Mouse (Mus musculus) liver, embryonic 13.5 days (tissue): ENCODE measurements around the gene Nudt14. TPM values are rescaled to one million over a fixed set of nuclear protein-coding genes. Genes with fewer than 3 reads are reported as not detected.

ENCODE experiments used
- ATAC-seq: fragments of 200-750 bp; cut with Nextera tagmentation; 2 replicates; pipeline ENCODE4 v1.8.0; 2017; ENCODE audit warnings: low read depth, mild to moderate bottlenecking, moderate number of reproducible peaks, moderate library complexity
- DNase-seq: peaks from one replicate; pipeline ENCODE4 v3.0.0; 2022
- H3K27ac ChIP-seq: fragments of 300-500 bp; sonication (generic); 2 replicates; pipeline ENCODE4 v1.5.1; 2015; ENCODE audit warnings: moderate library complexity, mild to moderate bottlenecking, inconsistent platforms
- H3K27me3 ChIP-seq: fragments of 300-500 bp; sonication (generic); 2 replicates; pipeline ENCODE4 v1.6.1; 2015; ENCODE audit warnings: mild to moderate bottlenecking, inconsistent platforms
- H3K36me3 ChIP-seq: fragments of 300-500 bp; sonication (generic); 2 replicates; pipeline ENCODE4 v1.6.1; 2015; ENCODE audit warnings: mild to moderate bottlenecking, inconsistent platforms
- H3K4me1 ChIP-seq: fragments of 300-500 bp; sonication (generic); replicated peaks from 2 replicates; pipeline ENCODE4 v1.6.1; 2015; ENCODE audit warnings: inconsistent platforms
- H3K4me2 ChIP-seq: fragments of 300-500 bp; sonication (generic); 2 replicates; pipeline ENCODE4 v1.6.1; 2015; ENCODE audit warnings: inconsistent platforms, mild to moderate bottlenecking, moderate library complexity
- H3K4me3 ChIP-seq: fragments of 300-500 bp; sonication (generic); replicated peaks from 2 replicates; pipeline ENCODE4 v1.5.1; 2015; ENCODE audit warnings: mild to moderate bottlenecking, inconsistent platforms
- H3K9ac ChIP-seq: fragments of 300-500 bp; sonication (generic); 2 replicates; pipeline ENCODE4 v1.6.1; 2015; ENCODE audit warnings: mild to moderate bottlenecking, inconsistent platforms
- H3K9me3 ChIP-seq: fragments of 300-500 bp; sonication (generic); replicated peaks from 2 replicates; pipeline ENCODE4 v1.6.1; 2016; ENCODE audit warnings: inconsistent platforms
- WGBS: fragments of 180-500 bp; shearing (Covaris S2); methylation state at CpG from one replicate; pipeline ENCODE4 v1.1.7; 2015; ENCODE audit not compliant: insufficient replicate concordance; 5-methylcytosine and 5-hydroxymethylcytosine counted together
- polyA plus RNA-seq: library from polyadenylated mRNA; unstranded; fragments of >200 nt; fragmentation: Nextera tagmentation; extraction: Ambion mirVana; gene quantifications from 2 replicates; pipeline ENCODE4 v1.2.1, GENCODE M21; 2015

The Nudt14 gene
- 14.7 and 15.2 TPM in 2 replicates for polyA plus RNA-seq

GRCm38 (mm10) chr12:112941776-112942713 is at the start of gene Nudt14:
Nudt14 (minus strand) TSS chr12:112942124.
- no peaks in the 10 kb centered on the region for H3K36me3 ChIP-seq
- peaks cover 28% of the 10 kb centered on the region for H3K4me1 ChIP-seq
- H3K27ac ChIP-seq = peak within 1 kb of the TSS; percentile 55; the same call in 1 of the 2 replicates
- peak within 1 kb of the TSS; percentile 77 for H3K4me2 ChIP-seq
- 2% methylated on average over 58 of the region's 58 CpGs for WGBS
- no peaks in the 10 kb centered on the region for H3K9me3 ChIP-seq
- DNase-seq = peak; percentile 67
- peak within 1 kb of the TSS; percentile 76 for H3K9ac ChIP-seq
- ATAC-seq = peak; percentile 87
- H3K27me3 ChIP-seq = peaks cover 20% of the 10 kb centered on the region
- peak within 1 kb of the TSS; percentile 80 for H3K4me3 ChIP-seq

DNA sequence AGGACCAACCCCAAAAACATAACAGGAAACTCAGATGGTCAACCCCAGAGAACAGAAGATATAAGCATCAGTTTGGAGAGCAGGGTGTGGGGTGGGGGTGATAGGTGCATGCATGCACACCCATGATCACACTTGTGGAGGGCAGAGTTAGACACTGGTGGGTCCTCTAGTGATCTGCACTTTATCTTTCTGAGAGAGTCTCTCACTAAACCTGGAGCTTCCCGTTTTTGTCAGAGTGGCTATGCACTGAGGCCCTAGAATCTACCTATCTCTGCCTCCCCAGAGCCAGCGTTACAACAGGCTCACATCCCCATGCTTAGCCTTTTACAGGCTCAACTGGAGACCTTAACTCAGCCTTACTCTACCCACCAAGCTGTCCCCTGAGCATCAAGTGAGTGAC is 49.5 kb upstream of the Nudt14 start:
- Histone ChIP-seq H3K9ac (no peak overlapping the region), H3K27me3 (no peaks in the 10 kb centered on the region), H3K27ac (peak overlapping the region; percentile 36), H3K4me2 (no peak overlapping the region), H3K36me3 (peaks cover 62% of the 10 kb centered on the region), H3K4me3 (no peak overlapping the region), H3K4me1 (peaks cover 34% of the 10 kb centered on the region), H3K9me3 (no peaks in the 10 kb centered on the region)
- ATAC-seq (0 out of 2 replicates have a peak, but pooled peaks have one; percentile 22), DNase-seq (no peak)
- WGBS = 17% methylated on average over 2 of the region's 2 CpGs

DNA sequence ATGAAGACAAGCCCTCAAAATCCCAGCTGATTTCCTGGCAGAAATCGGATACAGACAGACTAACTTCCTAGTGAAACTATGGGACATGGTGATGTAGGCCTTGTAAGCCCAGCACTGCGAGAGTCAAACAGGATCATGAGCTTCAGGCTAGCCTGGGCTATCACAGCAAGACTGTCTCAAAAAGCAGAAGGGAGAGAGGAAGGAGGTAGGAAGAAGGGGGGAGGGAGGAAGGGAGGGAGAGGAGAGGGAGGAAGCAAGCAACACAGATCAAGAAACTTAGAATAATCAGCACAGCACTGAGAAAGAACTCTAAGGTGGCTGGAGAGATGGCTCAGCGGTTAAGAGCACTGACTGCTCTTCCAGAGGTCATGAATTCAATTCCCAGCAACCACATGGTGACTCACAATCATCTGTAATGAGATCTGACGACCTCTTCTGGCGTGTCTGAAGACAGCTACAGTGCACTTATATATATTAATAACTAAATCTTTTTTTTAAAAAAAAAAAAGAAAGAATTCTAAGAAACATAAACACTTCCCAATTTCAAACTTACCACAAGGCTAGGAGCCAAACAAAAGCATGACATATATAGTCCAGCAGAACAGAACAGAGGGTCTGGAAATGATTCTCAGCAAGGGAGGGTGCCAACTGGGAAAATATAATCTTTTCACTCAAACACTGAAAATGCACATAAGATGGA is 48.9 kb upstream of the Nudt14 start:
- 58% methylated on average over 5 of the region's 5 CpGs for WGBS
- Histone ChIP-seq H3K27ac (no peak overlapping the region; the same call in 1 of the 2 replicates), H3K27me3 (no peaks in the 10 kb centered on the region), H3K4me3 (no peak overlapping the region), H3K9me3 (no peaks in the 10 kb centered on the region), H3K9ac (no peak overlapping the region), H3K4me1 (peaks cover 34% of the 10 kb centered on the region), H3K36me3 (peaks cover 62% of the 10 kb centered on the region), H3K4me2 (no peak overlapping the region)
- DNase-seq (no peak), ATAC-seq (no peak)

DNA sequence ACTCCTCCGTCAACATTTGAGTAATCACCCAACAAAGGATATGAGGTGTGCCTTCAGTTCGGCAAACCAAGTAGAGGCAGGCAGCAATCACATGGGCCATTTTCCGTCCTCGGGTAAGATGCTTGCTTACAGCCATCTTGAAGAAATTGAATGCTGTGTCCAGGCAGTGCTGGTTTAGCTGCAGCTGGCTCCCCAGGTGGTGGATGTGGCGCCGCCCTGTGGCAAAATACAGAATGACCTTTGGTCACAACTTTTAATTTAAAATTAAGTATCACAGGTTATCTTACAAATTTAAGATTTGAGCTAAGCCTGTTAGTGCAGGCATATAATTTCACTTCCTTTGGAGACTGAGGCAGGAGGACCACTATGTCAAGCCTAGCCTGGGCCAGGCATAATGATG is 46.0 kb upstream of the Nudt14 start:
- DNase-seq = no peak
- Histone ChIP-seq H3K27ac (no peak overlapping the region), H3K4me3 (no peak overlapping the region), H3K4me2 (no peak overlapping the region), H3K9ac (no peak overlapping the region), H3K36me3 (peaks cover 73% of the 10 kb centered on the region), H3K4me1 (peaks cover 18% of the 10 kb centered on the region), H3K27me3 (no peaks in the 10 kb centered on the region), H3K9me3 (no peaks in the 10 kb centered on the region)
- no peak for ATAC-seq
- 66% methylated on average over 6 of the region's 6 CpGs for WGBS

- Histone ChIP-seq H3K4me2 (no peak overlapping the region), H3K27ac (no peak overlapping the region), H3K9ac (no peak overlapping the region), H3K4me1 (0 out of 2 replicates have a peak, but pooled peaks cover 5% of the 10 kb centered on the region), H3K9me3 (no peaks in the 10 kb centered on the region), H3K36me3 (peaks cover 80% of the 10 kb centered on the region), H3K27me3 (no peaks in the 10 kb centered on the region), H3K4me3 (no peak overlapping the region)
- ATAC-seq (no peak), DNase-seq (no peak)
- 84% methylated on average over 6 of the region's 6 CpGs for WGBS
Measured at GRCm38 (mm10) chr12:112985346-112985745, 43.4 kb upstream of the Nudt14 start.

- ATAC-seq = no peak; the same call in 1 of the 2 replicates
- Histone ChIP-seq H3K4me3 (no peak overlapping the region), H3K9ac (no peak overlapping the region), H3K27ac (no peak overlapping the region), H3K9me3 (no peaks in the 10 kb centered on the region), H3K27me3 (no peaks in the 10 kb centered on the region), H3K4me2 (no peak overlapping the region), H3K4me1 (peaks cover 9% of the 10 kb centered on the region), H3K36me3 (peaks cover 93% of the 10 kb centered on the region)
- DNase-seq = no peak
- WGBS = 80% methylated on average over 2 of the region's 2 CpGs
Measured at GRCm38 (mm10) chr12:112982031-112982430, 40.1 kb upstream of the Nudt14 start.

DNA sequence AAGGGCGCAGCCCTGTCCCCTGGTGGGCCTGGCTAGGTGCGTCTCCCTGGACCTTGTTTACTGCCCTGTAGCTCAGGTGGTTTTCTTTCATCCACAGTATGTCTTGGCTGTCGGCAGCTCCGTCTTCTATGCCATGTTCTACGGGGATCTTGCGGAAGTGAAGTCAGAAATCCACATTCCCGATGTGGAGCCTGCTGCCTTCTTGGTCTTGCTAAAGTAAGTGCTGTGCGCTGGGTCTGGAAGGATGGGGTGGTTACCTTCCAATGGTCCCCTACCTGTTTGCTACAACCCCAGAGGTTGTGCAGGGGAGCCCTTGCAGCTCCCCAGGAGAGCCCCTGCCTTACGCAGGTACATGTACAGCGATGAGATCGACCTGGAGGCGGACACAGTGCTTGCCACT is 35.2 kb upstream of the Nudt14 start:
- Histone ChIP-seq H3K27ac (peak overlapping the region; percentile 78), H3K4me2 (peak overlapping the region; percentile 79), H3K27me3 (no peaks in the 10 kb centered on the region), H3K4me1 (peaks cover 25% of the 10 kb centered on the region), H3K9ac (peak overlapping the region; percentile 82), H3K36me3 (peaks cover 76% of the 10 kb centered on the region), H3K9me3 (no peaks in the 10 kb centered on the region), H3K4me3 (peak overlapping the region; percentile 75)
- DNase-seq (no peak), ATAC-seq (0 out of 2 replicates have a peak, but pooled peaks have one; percentile 1)
- 57% methylated on average over 12 of the region's 12 CpGs for WGBS

- Histone ChIP-seq H3K9me3 (no peaks in the 10 kb centered on the region), H3K4me2 (peak within 1 kb of the TSS; percentile 79), H3K27ac (peak within 1 kb of the TSS; percentile 78), H3K4me1 (peaks cover 25% of the 10 kb centered on the region), H3K36me3 (peaks cover 76% of the 10 kb centered on the region), H3K9ac (peak within 1 kb of the TSS; percentile 82), H3K4me3 (peak within 1 kb of the TSS; percentile 75), H3K27me3 (no peaks in the 10 kb centered on the region)
- ATAC-seq = peak; percentile 91
- DNase-seq = peak; percentile 73
- WGBS = 1% methylated on average over 69 of the region's 80 CpGs
Measured at GRCm38 (mm10) chr12:112976371-112977073, 34.6 kb upstream of the Nudt14 start, which contains the start of gene Btbd6. Btbd6 (plus strand) TSS chr12:112976482.

DNA sequence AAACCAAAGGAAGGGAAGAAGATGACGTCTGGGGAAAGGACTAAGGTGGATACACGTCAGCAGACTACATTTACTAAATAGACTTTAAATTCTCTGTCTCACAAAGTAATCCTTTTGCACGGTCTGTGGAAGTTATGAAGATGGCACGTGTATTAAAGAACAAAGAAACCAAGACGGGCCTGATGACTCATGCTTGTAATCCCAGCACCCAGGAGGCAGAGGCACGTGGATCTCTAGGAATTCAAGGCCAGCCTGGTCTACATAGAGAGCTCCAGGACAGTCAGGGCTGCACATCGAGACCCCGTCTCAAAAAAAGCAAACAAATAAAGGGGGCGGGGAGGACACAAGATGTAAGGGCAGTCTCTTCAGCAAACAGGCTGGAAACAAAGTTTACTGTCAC is 32.8 kb upstream of the Nudt14 start:
- H3K36me3 ChIP-seq = peaks cover 76% of the 10 kb centered on the region
- 79% methylated on average over 9 of the region's 9 CpGs for WGBS
- no peak for ATAC-seq

DNA sequence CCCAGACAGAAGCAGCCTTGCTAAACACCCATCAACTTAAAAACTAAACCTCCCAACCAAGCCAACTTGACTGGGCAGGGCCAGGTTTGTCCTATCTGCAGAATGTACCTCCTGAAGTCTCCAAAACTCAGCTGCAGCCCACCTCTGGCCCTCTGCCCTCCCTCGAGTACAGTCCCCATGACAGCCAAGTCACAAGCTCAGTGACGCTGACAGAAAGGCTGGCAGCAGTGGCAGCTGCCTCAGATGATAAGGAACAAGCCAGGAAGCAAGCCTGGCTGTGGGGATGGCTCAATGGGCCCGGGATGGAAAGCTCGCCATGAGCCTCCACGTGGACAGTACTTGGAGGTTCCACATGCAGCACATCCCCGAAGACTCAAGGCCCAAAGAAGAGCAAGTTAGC is 27.7 kb upstream of the Nudt14 start:
- peaks cover 98% of the 10 kb centered on the region for H3K36me3 ChIP-seq
- 53% methylated on average over 6 of the region's 6 CpGs for WGBS
- no peak overlapping the region for H3K4me2 ChIP-seq
- ATAC-seq (no peak), DNase-seq (no peak)
- no peaks in the 10 kb centered on the region for H3K4me1 ChIP-seq
- H3K4me3 ChIP-seq = no peak overlapping the region
- no peaks in the 10 kb centered on the region for H3K9me3 ChIP-seq
- no peaks in the 10 kb centered on the region for H3K27me3 ChIP-seq
- no peak overlapping the region for H3K9ac ChIP-seq
- no peak overlapping the region for H3K27ac ChIP-seq

More for the DNA sequence above, 32.8 kb upstream of the Nudt14 start:
- H3K9me3 ChIP-seq = no peaks in the 10 kb centered on the region
- H3K9ac ChIP-seq = no peak overlapping the region
- no peak overlapping the region for H3K4me2 ChIP-seq
- no peak for DNase-seq
- no peaks in the 10 kb centered on the region for H3K27me3 ChIP-seq
- no peak overlapping the region for H3K27ac ChIP-seq
- no peak overlapping the region for H3K4me3 ChIP-seq
- peaks cover 25% of the 10 kb centered on the region for H3K4me1 ChIP-seq

GRCm38 (mm10) chr12:112968943-112969342 is 27.0 kb upstream of the Nudt14 start:
- Histone ChIP-seq H3K27ac (no peak overlapping the region), H3K36me3 (peaks cover 98% of the 10 kb centered on the region), H3K4me3 (no peak overlapping the region), H3K9ac (no peak overlapping the region), H3K27me3 (no peaks in the 10 kb centered on the region), H3K4me1 (no peaks in the 10 kb centered on the region), H3K4me2 (no peak overlapping the region), H3K9me3 (no peaks in the 10 kb centered on the region)
- no peak for DNase-seq
- no peak for ATAC-seq
- WGBS = 82% methylated on average over 8 of the region's 8 CpGs
